Mouse (Mus musculus) MEL (cell line): ENCODE measurements around the gene Rfx2. TPM values are rescaled to one million over a fixed set of nuclear protein-coding genes. Genes with fewer than 3 reads are reported as not detected.

Experiments used
- DNase-seq: peaks from one replicate; pipeline ENCODE4 v3.0.0; 2011; ENCODE audit warnings: low read depth, low spot score
- H3K27ac ChIP-seq: 2 replicates; pipeline ENCODE4 v1.5.1; 2012; ENCODE audit warnings: low read depth, mild to moderate bottlenecking, control low read depth, low read length, moderate library complexity; ENCODE audit not compliant: control insufficient read depth
- H3K27me3 ChIP-seq, 2 experiments: fragments of 150-350 bp in 1 of 2; sonication (generic) in 1 of 2; 2 replicates each; pipeline ENCODE4 v1.6.1; 2012; ENCODE audit warnings: low read length in 2 of 2, mild to moderate bottlenecking in 2 of 2, improper control_type of control experiment in 1 of 2, moderate library complexity in 1 of 2; ENCODE audit not compliant: insufficient read depth in 2 of 2, control insufficient read depth in 1 of 2
- H3K36me3 ChIP-seq, 2 experiments: 2 replicates each; pipeline ENCODE4 v1.6.1; 2012 to 2014; ENCODE audit warnings: low read length in 2 of 2, improper control_type of control experiment in 1 of 2, inconsistent platforms in 1 of 2, mild to moderate bottlenecking in 1 of 2; ENCODE audit not compliant: insufficient read depth in 2 of 2, control insufficient read depth in 1 of 2
- H3K4me1 ChIP-seq, 2 experiments: fragments of 150-350 bp in 1 of 2; sonication (generic) in 1 of 2; 2 replicates each; pipeline ENCODE4 v1.6.1; 2012; ENCODE audit warnings: low read length in 2 of 2, improper control_type of control experiment in 1 of 2, mild to moderate bottlenecking in 1 of 2; ENCODE audit not compliant: insufficient read depth in 2 of 2, control insufficient read depth in 1 of 2
- H3K4me3 ChIP-seq, 2 experiments: fragments of 150-350 bp in 1 of 2; sonication (generic) in 1 of 2; 2 replicates each; pipeline ENCODE4 v1.5.1; 2012; ENCODE audit warnings: low read depth in 2 of 2, low read length in 2 of 2, mild to moderate bottlenecking in 2 of 2, moderate library complexity in 2 of 2, control low read depth in 1 of 2, improper control_type of control experiment in 1 of 2; ENCODE audit not compliant: control insufficient read depth in 1 of 2, insufficient read depth in 1 of 2
- H3K79me2 ChIP-seq: 2 replicates; pipeline ENCODE4 v1.6.1; 2012; ENCODE audit warnings: mild to moderate bottlenecking, low read length, moderate library complexity; ENCODE audit not compliant: control insufficient read depth, poor library complexity, insufficient read depth
- H3K9ac ChIP-seq: 2 replicates; pipeline ENCODE4 v1.6.1; 2012; ENCODE audit warnings: low read depth, mild to moderate bottlenecking, control low read depth, low read length, moderate library complexity; ENCODE audit not compliant: control insufficient read depth, poor library complexity, severe bottlenecking
- H3K9me3 ChIP-seq: fragments of 150-350 bp; sonication (generic); replicated peaks from 2 replicates; pipeline ENCODE4 v1.6.1; 2012; ENCODE audit warnings: mild to moderate bottlenecking, low read length, improper control_type of control experiment, moderate library complexity; ENCODE audit not compliant: insufficient read depth
- BHLHE40 ChIP-seq: IDR thresholded peaks from 2 replicates; pipeline ENCODE4 v1.6.1; 2012; ENCODE audit warnings: low read depth, mild to moderate bottlenecking, inconsistent platforms, low read length, improper control_type of control experiment, borderline replicate concordance
- CHD1 ChIP-seq: IDR thresholded peaks from 2 replicates; pipeline ENCODE4 v1.6.1; 2012; ENCODE audit warnings: low read depth, mild to moderate bottlenecking, inconsistent platforms, low read length, improper control_type of control experiment
- CHD2 ChIP-seq: IDR thresholded peaks from 2 replicates; pipeline ENCODE4 v1.6.1; 2011; ENCODE audit warnings: low read length, improper control_type of control experiment
- GABPA ChIP-seq: IDR thresholded peaks from 2 replicates; pipeline ENCODE4 v1.6.1; 2012; ENCODE audit warnings: low read depth, mild to moderate bottlenecking, inconsistent platforms, low read length, improper control_type of control experiment, moderate library complexity
- GATA1 ChIP-seq: IDR thresholded peaks from 2 replicates; pipeline ENCODE4 v1.6.1; 2011; ENCODE audit warnings: low read depth, low read length, improper control_type of control experiment
- HCFC1 ChIP-seq: IDR thresholded peaks from 2 replicates; pipeline ENCODE4 v1.6.1; 2012; ENCODE audit warnings: low read depth, mild to moderate bottlenecking, inconsistent platforms, low read length, improper control_type of control experiment, moderate library complexity
- JUND ChIP-seq: IDR thresholded peaks from 2 replicates; pipeline ENCODE4 v1.6.1; 2011; ENCODE audit warnings: low read depth, mild to moderate bottlenecking, improper control_type of control experiment, low read length
- KAT2A ChIP-seq: conservative IDR thresholded peaks from 2 replicates; pipeline ENCODE4 v1.6.1; 2012; ENCODE audit warnings: low read depth, low read length, improper control_type of control experiment, inconsistent platforms
- MAFK ChIP-seq: IDR thresholded peaks from 2 replicates; pipeline ENCODE4 v1.6.1; 2011; ENCODE audit warnings: low read depth, mild to moderate bottlenecking, low read length, improper control_type of control experiment, borderline replicate concordance
- MAX ChIP-seq: IDR thresholded peaks from 2 replicates; pipeline ENCODE4 v1.6.1; 2011; ENCODE audit warnings: low read length, improper control_type of control experiment
- MAZ ChIP-seq: IDR thresholded peaks from 2 replicates; pipeline ENCODE4 v1.6.1; 2012; ENCODE audit warnings: low read depth, mild to moderate bottlenecking, inconsistent platforms, low read length, improper control_type of control experiment
- MXI1 ChIP-seq: IDR thresholded peaks from 2 replicates; pipeline ENCODE4 v1.6.1; 2011; ENCODE audit warnings: mild to moderate bottlenecking, low read depth, low read length, improper control_type of control experiment
- MYC ChIP-seq: IDR thresholded peaks from 2 replicates; pipeline ENCODE4 v1.6.1; 2011; ENCODE audit warnings: low read depth, mild to moderate bottlenecking, low read length, improper control_type of control experiment, moderate library complexity
- NELFE ChIP-seq: IDR thresholded peaks from 2 replicates; pipeline ENCODE4 v1.6.1; 2011; ENCODE audit warnings: low read depth, low read length, improper control_type of control experiment
- POLR2A ChIP-seq, 2 experiments: IDR thresholded peaks; 2 replicates each; pipeline ENCODE4 v1.6.1; 2011 to 2012; ENCODE audit warnings: low read length in 2 of 2, mild to moderate bottlenecking in 2 of 2, control low read depth in 1 of 2, improper control_type of control experiment in 1 of 2, low read depth in 1 of 2, moderate library complexity in 1 of 2; ENCODE audit not compliant: control insufficient read depth in 1 of 2, insufficient read depth in 1 of 2, poor library complexity in 1 of 2
- POLR2AphosphoS2 ChIP-seq: IDR thresholded peaks from 2 replicates; pipeline ENCODE4 v1.6.1; 2011; ENCODE audit warnings: low read length, improper control_type of control experiment
- RAD21 ChIP-seq: IDR thresholded peaks from 2 replicates; pipeline ENCODE4 v1.6.1; 2011; ENCODE audit warnings: mild to moderate bottlenecking, low read depth, low read length, improper control_type of control experiment
- RCOR1 ChIP-seq: IDR thresholded peaks from 2 replicates; pipeline ENCODE4 v1.6.1; 2012; ENCODE audit warnings: low read depth, mild to moderate bottlenecking, inconsistent platforms, low read length, improper control_type of control experiment
- TCF12 ChIP-seq: IDR thresholded peaks from 2 replicates; pipeline ENCODE4 v1.6.1; 2014; ENCODE audit warnings: low read depth, mild to moderate bottlenecking, inconsistent platforms, low read length, improper control_type of control experiment, moderate library complexity
- UBTF ChIP-seq: IDR thresholded peaks from 2 replicates; pipeline ENCODE4 v1.6.1; 2012; ENCODE audit warnings: low read depth, mild to moderate bottlenecking, inconsistent platforms, low read length, improper control_type of control experiment, moderate library complexity, borderline replicate concordance; ENCODE audit not compliant: insufficient read depth
- USF2 ChIP-seq, 2 experiments: IDR thresholded peaks; 2 replicates each; pipeline ENCODE4 v1.6.1; 2011 to 2012; ENCODE audit warnings: improper control_type of control experiment in 2 of 2, low read length in 2 of 2, borderline replicate concordance in 1 of 2, inconsistent platforms in 1 of 2, low read depth in 1 of 2, mild to moderate bottlenecking in 1 of 2; ENCODE audit not compliant: insufficient read depth in 1 of 2
- ZC3H11A ChIP-seq: IDR thresholded peaks from 2 replicates; pipeline ENCODE4 v1.6.1; 2012; ENCODE audit warnings: low read depth, mild to moderate bottlenecking, inconsistent platforms, low read length, improper control_type of control experiment
- ZKSCAN1 ChIP-seq: IDR thresholded peaks from 2 replicates; pipeline ENCODE4 v1.6.1; 2012; ENCODE audit warnings: low read depth, mild to moderate bottlenecking, inconsistent platforms, low read length, improper control_type of control experiment, moderate library complexity
- ZMIZ1 ChIP-seq: IDR thresholded peaks from 2 replicates; pipeline ENCODE4 v1.6.1; 2012; ENCODE audit warnings: low read depth, mild to moderate bottlenecking, inconsistent platforms, low read length, improper control_type of control experiment, moderate library complexity
- ZNF384 ChIP-seq: IDR thresholded peaks from 2 replicates; pipeline ENCODE4 v1.6.1; 2012; ENCODE audit warnings: low read depth, mild to moderate bottlenecking, inconsistent platforms, low read length, improper control_type of control experiment
- polyA plus RNA-seq, 2 experiments: library from polyadenylated mRNA; stranded (reverse) in 1 of 2; unstranded in 1 of 2; fragments of >175 nt in 1 of 2; fragments of >200 nt in 1 of 2; gene quantifications; 2 replicates each; pipeline versions ENCODE4 v1.2.1 to v1.2.4; 2012; ENCODE audit warnings: low replicate concordance in 2 of 2, low read depth in 1 of 2; ENCODE audit not compliant: insufficient read length in 2 of 2, insufficient read depth in 1 of 2, missing spikeins in 1 of 2
- total RNA-seq: library from RNA; depleted of rRNA; stranded (reverse); fragments of 300-350 nt; gene quantifications from 2 replicates; pipeline ENCODE4 v1.2.3, GENCODE M21; 2012

The Rfx2 gene
- total and polyA plus RNA-seq, 3 experiments, result 7.5 to 29.2 TPM; not detected in 1

- DNase-seq, result no peak
- Histone ChIP-seq H3K27ac (no peak overlapping the region), H3K9me3 (no peaks in the 10 kb centered on the region), H3K27me3 (no peaks in the 10 kb centered on the region; a peak in 1 of 4 replicates), H3K4me1 (peaks cover 0 to 28% of the 10 kb centered on the region in 2 experiments; a peak in 2 of 4 replicates), H3K4me3 (no peak overlapping the region), H3K9ac (no peak overlapping the region), H3K79me2 (peaks cover 13% of the 10 kb centered on the region), H3K36me3 (peaks cover 0 to 19% of the 10 kb centered on the region in 2 experiments; a peak in 2 of 4 replicates)
- TF ChIP-seq MYC, result no peak
- TF ChIP-seq USF2 (IDR thresholded peaks at IDR 0.05; ENCODE audit: borderline replicate concordance in 1 of 2, insufficient read depth in 1 of 2, low read depth in 1 of 2, low read length in 2 of 2), result no peak
- TF ChIP-seq GABPA, result no peak
- no peak for TF ChIP-seq NELFE
- no peak for TF ChIP-seq KAT2A
- TF ChIP-seq TCF12, result no peak
- TF ChIP-seq ZC3H11A, result no peak
- no peak for TF ChIP-seq ZMIZ1
- TF ChIP-seq POLR2AphosphoS2, result no peak
- no peak for TF ChIP-seq GATA1
- TF ChIP-seq JUND, result no peak
- TF ChIP-seq HCFC1, result no peak
- no peak for TF ChIP-seq MAX
- no peak for TF ChIP-seq MAFK
- no peak for TF ChIP-seq UBTF
- no peak for TF ChIP-seq MAZ
Observed at GRCm38 (mm10) chr17:56833381-56833780, 2.6 kb upstream of the Rfx2 start.

- no peak for DNase-seq
- Histone ChIP-seq H3K9me3 (no peaks in the 10 kb centered on the region), H3K79me2 (peaks cover 14% of the 10 kb centered on the region), H3K36me3 (peaks cover 0 to 23% of the 10 kb centered on the region in 2 experiments; a peak in 2 of 4 replicates), H3K4me1 (peaks cover 0 to 30% of the 10 kb centered on the region in 2 experiments; a peak in 2 of 4 replicates), H3K4me3 (no peak overlapping the region), H3K9ac (no peak overlapping the region), H3K27me3 (no peaks in the 10 kb centered on the region; a peak in 1 of 4 replicates), H3K27ac (no peak overlapping the region)
- TF ChIP-seq GABPA (no peak), MXI1 (no peak), RAD21 (no peak), USF2 (IDR thresholded peaks at IDR 0.05; ENCODE audit: borderline replicate concordance in 1 of 2, insufficient read depth in 1 of 2, low read depth in 1 of 2, low read length in 2 of 2) (no peak), BHLHE40 (no peak), MAZ (no peak), RCOR1 (no peak), ZKSCAN1 (no peak), MYC (no peak), ZNF384 (no peak), CHD1 (no peak), POLR2A (IDR thresholded peaks at IDR 0.05; ENCODE audit: control insufficient read depth in 1 of 2, insufficient read depth in 1 of 2, low read depth in 1 of 2, low read length in 2 of 2, poor library complexity in 1 of 2) (no peak), CHD2 (no peak)
Observed at GRCm38 (mm10) chr17:56832918-56833317, 2.1 kb upstream of the Rfx2 start.
